Mouse (Mus musculus) spleen, adult 2 months (tissue): ENCODE measurements around the gene Pdxk.

Experiments used
- CTCF ChIP-seq: fragments of 200-500 bp; IDR thresholded peaks from 2 replicates; pipeline ENCODE4 v1.5.1; 2011; ENCODE audit warnings: mild to moderate bottlenecking, inconsistent platforms; ENCODE audit not compliant: insufficient read depth, insufficient read length, insufficient replicate concordance; ENCODE audit errors: extremely low read depth
- POLR2A ChIP-seq: fragments of 200-500 bp; IDR thresholded peaks from 2 replicates; pipeline ENCODE4 v1.6.1; 2011; ENCODE audit warnings: low read depth, low read length, inconsistent platforms

GRCm38 (mm10) chr10:78440812-78441211 lies 24.0 kb downstream of the Pdxk start:
- no peak for TF ChIP-seq POLR2A
- TF ChIP-seq CTCF, result peak; percentile 67; the same call in 1 of the 2 replicates
